ENCODE assay signal across 22 mouse cellular contexts in the genomic region with DNA sequence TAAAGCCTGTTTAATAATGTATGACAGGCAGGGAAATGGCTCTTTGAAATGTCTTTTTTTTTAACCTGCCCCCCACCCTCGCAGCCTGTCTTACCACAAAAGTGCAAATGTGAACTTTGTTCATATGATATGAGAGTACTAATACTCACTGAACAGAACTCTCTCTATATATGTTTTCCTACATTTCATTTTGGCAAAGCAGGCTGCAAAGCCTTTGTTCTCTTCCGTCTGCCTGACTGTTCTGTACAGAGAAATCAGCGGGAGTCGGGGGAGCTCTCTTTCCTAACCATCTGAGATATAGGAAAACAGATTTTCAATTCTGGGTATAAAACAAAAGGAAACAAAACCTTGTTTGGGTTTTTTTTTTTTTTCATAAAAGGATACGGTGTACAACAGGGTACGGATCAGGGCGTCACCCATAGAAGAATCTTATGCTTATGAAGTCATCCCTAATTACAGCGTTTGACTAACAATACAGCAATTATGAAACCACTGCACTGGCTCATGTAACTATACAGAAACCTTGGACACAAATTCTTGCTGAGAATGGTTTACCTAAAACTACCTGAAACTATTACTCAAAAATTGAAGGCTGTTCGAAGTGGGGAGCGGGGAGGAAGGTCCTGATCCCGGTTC. TPM values are rescaled to one million over a fixed set of nuclear protein-coding genes. Genes with fewer than 3 reads are reported as not detected.
DNase-seq lines count a peak whose midpoint lies in the region; ATAC-seq and TF ChIP-seq lines count a peak whose summit lies in the region.
"Had no signal": no experiment of that assay in that cellular context is flagged by ENCODE, and none has a peak within 500 bp of the region (broad histone marks: within the 10 kb centered on the region; RNA-seq: fewer than 3 reads in every experiment).

No protein-coding gene starts in this region.

- intact Hi-C loops in heart, adult 2 months (cut with DNase I), result loop anchor here (5.0 kb wide), 1 partner anchor 39 kb away; no protein-coding TSS in a partner anchor

- H3K36me3 ChIP-seq in embryonic facial prominence, embryonic 15.5 days, result no peaks in the 10 kb centered on the region
- no peaks in the 10 kb centered on the region for H3K36me3 ChIP-seq in embryonic facial prominence, embryonic 10.5 days (replicated peaks)
- H3K36me3 ChIP-seq in heart, adult 2 months (ENCODE audit: control insufficient read depth, insufficient read depth, low read length), result peaks cover 7% of the 10 kb centered on the region; the same call in 1 of the 2 replicates
- no peaks in the 10 kb centered on the region for H3K36me3 ChIP-seq in heart, embryonic 10.5 days
- no peaks in the 10 kb centered on the region for H3K36me3 ChIP-seq in midbrain, embryonic 14.5 days (ENCODE audit: control insufficient read depth, insufficient read depth, low read length)
- H3K36me3 ChIP-seq in midbrain, embryonic 11.5 days (ENCODE audit: control insufficient read depth, insufficient read depth, low read length), result no peaks in the 10 kb centered on the region
- H3K36me3 ChIP-seq: intestine, embryonic 15.5 days; limb, embryonic 15.5 days; liver, embryonic 15.5 days; neural tube, embryonic 12.5 days had no signal

- TF ChIP-seq EP300 in heart, adult 2 months (IDR thresholded peaks at IDR 0.05; ENCODE audit: insufficient read depth, low read depth, low read length), result no peak

- 67% methylated on average over 11 of the region's 11 CpGs for WGBS in embryonic facial prominence, embryonic 15.5 days
- WGBS in embryonic facial prominence, embryonic 10.5 days, result 90% methylated on average over 11 of the region's 11 CpGs
- WGBS in heart, adult 2 months, result 44% methylated on average over 11 of the region's 11 CpGs
- WGBS in heart, embryonic 10.5 days, result 78% methylated on average over 11 of the region's 11 CpGs
- 59% methylated on average over 11 of the region's 11 CpGs for WGBS in midbrain, embryonic 14.5 days
- WGBS in midbrain, embryonic 11.5 days, result 83% methylated on average over 11 of the region's 11 CpGs

- ATAC-seq in embryonic facial prominence, embryonic 15.5 days (ENCODE audit: insufficient number of reproducible peaks, low FRiP score, low TSS enrichment, low read depth), result no peak
- no peak for ATAC-seq in midbrain, embryonic 14.5 days (ENCODE audit: low FRiP score, low TSS enrichment)
- ATAC-seq in midbrain, embryonic 11.5 days (ENCODE audit: low FRiP score), result no peak
- ATAC-seq: activated CD4-positive, CD25-positive, alpha-beta regulatory T cell, adult 4 months; intestine, embryonic 15.5 days had no signal

- no peaks in the 10 kb centered on the region for H3K79me2 ChIP-seq in heart, adult 2 months (replicated peaks; ENCODE audit: control insufficient read depth, insufficient read depth, low read length)

- no peak for TF ChIP-seq POLR2A in heart, adult 2 months (IDR thresholded peaks at IDR 0.05; ENCODE audit: insufficient read depth, low read depth, low read length)

- no peak for TF ChIP-seq CTCF in heart, adult 2 months (IDR thresholded peaks at IDR 0.05)

- H3K4me1 ChIP-seq in embryonic facial prominence, embryonic 15.5 days, result no peaks in the 10 kb centered on the region
- no peaks in the 10 kb centered on the region for H3K4me1 ChIP-seq in embryonic facial prominence, embryonic 10.5 days
- H3K4me1 ChIP-seq in heart, adult 2 months (ENCODE audit: control insufficient read depth, insufficient read depth, low read length), result peaks cover 7% of the 10 kb centered on the region
- no peaks in the 10 kb centered on the region for H3K4me1 ChIP-seq in heart, embryonic 10.5 days
- no peaks in the 10 kb centered on the region for H3K4me1 ChIP-seq in midbrain, embryonic 14.5 days (ENCODE audit: control insufficient read depth, insufficient read depth, low read length)
- H3K4me1 ChIP-seq in midbrain, embryonic 11.5 days (ENCODE audit: control insufficient read depth, insufficient read depth, low read length), result no peaks in the 10 kb centered on the region
- H3K4me1 ChIP-seq: intestine, embryonic 15.5 days; limb, embryonic 15.5 days; liver, embryonic 15.5 days; neural tube, embryonic 12.5 days had no signal

- no peak overlapping the region for H3K4me2 ChIP-seq in embryonic facial prominence, embryonic 15.5 days (replicated peaks)
- no peak overlapping the region for H3K4me2 ChIP-seq in midbrain, embryonic 14.5 days (ENCODE audit: low read length)
- no peak overlapping the region for H3K4me2 ChIP-seq in midbrain, embryonic 11.5 days
- H3K4me2 ChIP-seq: hindbrain, embryonic 14.5 days; intestine, embryonic 15.5 days; limb, embryonic 15.5 days; liver, embryonic 15.5 days; neural tube, embryonic 12.5 days had no signal

- no peaks in the 10 kb centered on the region for H3K9me3 ChIP-seq in embryonic facial prominence, embryonic 15.5 days (replicated peaks)
- H3K9me3 ChIP-seq in embryonic facial prominence, embryonic 10.5 days, result no peaks in the 10 kb centered on the region
- H3K9me3 ChIP-seq in heart, embryonic 10.5 days, result no peaks in the 10 kb centered on the region
- H3K9me3 ChIP-seq in midbrain, embryonic 14.5 days (ENCODE audit: control insufficient read depth, low read length), result no peaks in the 10 kb centered on the region
- no peaks in the 10 kb centered on the region for H3K9me3 ChIP-seq in midbrain, embryonic 11.5 days (ENCODE audit: control insufficient read depth, low read length)
- H3K9me3 ChIP-seq: intestine, embryonic 15.5 days; limb, embryonic 15.5 days; liver, embryonic 15.5 days; neural tube, embryonic 12.5 days had no signal

- H3K9ac ChIP-seq in embryonic facial prominence, embryonic 15.5 days, result no peak overlapping the region
- 0 out of 2 replicates have a peak overlapping the region, but pooled peaks have one; percentile 34 for H3K9ac ChIP-seq in heart, adult 2 months (ENCODE audit: low read depth, low read length)
- H3K9ac ChIP-seq in midbrain, embryonic 14.5 days (replicated peaks; ENCODE audit: low read length), result no peak overlapping the region
- H3K9ac ChIP-seq in midbrain, embryonic 11.5 days (ENCODE audit: low read length), result no peak overlapping the region
- H3K9ac ChIP-seq: hindbrain, embryonic 14.5 days; intestine, embryonic 15.5 days; limb, embryonic 15.5 days; liver, embryonic 15.5 days; neural tube, embryonic 12.5 days had no signal

- 0 out of 2 replicates have a peak overlapping the region, but pooled peaks have one; percentile 22 for H3K27ac ChIP-seq in embryonic facial prominence, embryonic 15.5 days (replicated peaks)
- no peak overlapping the region for H3K27ac ChIP-seq in embryonic facial prominence, embryonic 10.5 days (replicated peaks)
- H3K27ac ChIP-seq in heart, adult 2 months, result peak overlapping the region; percentile 80
- H3K27ac ChIP-seq in heart, embryonic 10.5 days, result no peak overlapping the region
- H3K27ac ChIP-seq in midbrain, embryonic 14.5 days (replicated peaks; ENCODE audit: low read depth, low read length), result no peak overlapping the region
- H3K27ac ChIP-seq in midbrain, embryonic 11.5 days (ENCODE audit: low read depth, low read length), result no peak overlapping the region
- H3K27ac ChIP-seq: hindbrain, embryonic 14.5 days; intestine, embryonic 15.5 days; limb, embryonic 15.5 days; liver, embryonic 15.5 days; neural tube, embryonic 12.5 days; stomach, postnatal 0 days had no signal

- DNase-seq in embryonic facial prominence, embryonic 10.5 days (ENCODE audit: low spot score), result no peak
- DNase-seq in heart, adult 2 months, result peak in 1 of 2 experiments; percentile 3
- no peak for DNase-seq in heart, embryonic 10.5 days (ENCODE audit: low spot score)
- peak; percentile 42 for DNase-seq in midbrain, embryonic 14.5 days
- DNase-seq in midbrain, embryonic 11.5 days (ENCODE audit: low spot score, missing footprints), result no peak
- no peak for DNase-seq in adrenal gland, postnatal 14 days
- no peak for DNase-seq in kidney, adult 8-10 months
- DNase-seq: adrenal gland, postnatal 10 days; cerebellum, postnatal 25 days; gastrocnemius, postnatal 14 days; heart, postnatal 36 days; layer of hippocampus, postnatal 36 days; lung, postnatal 10 days; right cerebral cortex, postnatal 4 days had no signal

- no peaks in the 10 kb centered on the region for H3K27me3 ChIP-seq in embryonic facial prominence, embryonic 15.5 days
- no peaks in the 10 kb centered on the region for H3K27me3 ChIP-seq in embryonic facial prominence, embryonic 10.5 days (replicated peaks; ENCODE audit: low read depth, poor library complexity, severe bottlenecking)
- H3K27me3 ChIP-seq in heart, adult 2 months (ENCODE audit: control insufficient read depth, insufficient read depth, low read length), result no peaks in the 10 kb centered on the region
- H3K27me3 ChIP-seq in heart, embryonic 10.5 days (ENCODE audit: insufficient read depth, poor library complexity, severe bottlenecking), result no peaks in the 10 kb centered on the region
- no peaks in the 10 kb centered on the region for H3K27me3 ChIP-seq in midbrain, embryonic 14.5 days (ENCODE audit: control insufficient read depth, insufficient read depth, low read length)
- no peaks in the 10 kb centered on the region for H3K27me3 ChIP-seq in midbrain, embryonic 11.5 days (ENCODE audit: control insufficient read depth, insufficient read depth, low read length)
- H3K27me3 ChIP-seq: intestine, embryonic 15.5 days; limb, embryonic 15.5 days; liver, embryonic 15.5 days; neural tube, embryonic 12.5 days had no signal

- no peak overlapping the region for H3K4me3 ChIP-seq in embryonic facial prominence, embryonic 15.5 days (replicated peaks)
- no peak overlapping the region for H3K4me3 ChIP-seq in embryonic facial prominence, embryonic 10.5 days
- no peak overlapping the region for H3K4me3 ChIP-seq in heart, adult 2 months
- H3K4me3 ChIP-seq in heart, embryonic 10.5 days, result no peak overlapping the region
- H3K4me3 ChIP-seq in midbrain, embryonic 14.5 days (replicated peaks; ENCODE audit: low read depth, low read length), result no peak overlapping the region
- no peak overlapping the region for H3K4me3 ChIP-seq in midbrain, embryonic 11.5 days (ENCODE audit: low read depth, low read length)
- H3K4me3 ChIP-seq: intestine, embryonic 15.5 days; limb, embryonic 15.5 days; liver, embryonic 15.5 days; neural tube, embryonic 12.5 days had no signal

RNA-seq across cellular contexts. Expression of a gene that starts 41.9 kb away (rescaled TPM):
- polyA plus RNA-seq in embryonic facial prominence, embryonic 15.5 days (2015; fragmentation: Nextera tagmentation; extraction: Ambion mirVana), result 117 and 118 TPM in 2 replicates
- polyA plus RNA-seq in embryonic facial prominence, embryonic 10.5 days (2016; fragmentation: Nextera tagmentation; extraction: Ambion mirVana), result 72.4 and 73.1 TPM in 2 replicates
- 10 to 100 TPM; 39.9 to 44.7 TPM for total RNA-seq in heart, adult 2 months (2021)
- polyA plus RNA-seq in heart, adult 2 months (2012; rRNA removed), result 13.5 and 34.5 TPM in 2 replicates
- 79.5 and 113 TPM in 2 replicates for polyA plus RNA-seq in heart, embryonic 10.5 days (2016; fragmentation: Nextera tagmentation; extraction: Ambion mirVana)
- polyA plus RNA-seq in midbrain, embryonic 14.5 days (2014; fragmentation: Nextera tagmentation; extraction: Ambion mirVana), result 21.2 and 35.7 TPM in 2 replicates
- 81.3 and 93.4 TPM in 2 replicates for polyA plus RNA-seq in midbrain, embryonic 11.5 days (2014; fragmentation: Nextera tagmentation; extraction: Ambion mirVana)
- total RNA-seq in adrenal gland, postnatal 14 days (2021), result 60.5 and 61.5 TPM in 2 replicates

Comparison
In these comparisons a context has a peak if more than half of its experiments do, and no peak if none do; other contexts are left out.
1. H3K27ac ChIP-seq: peak in embryonic facial prominence, embryonic 15.5 days (single experiment) and heart, adult 2 months (single experiment); none in embryonic facial prominence, embryonic 10.5 days (single experiment), heart, embryonic 10.5 days (single experiment), midbrain, embryonic 14.5 days (single experiment) and midbrain, embryonic 11.5 days (single experiment).